Mouse (Mus musculus) ES-CJ7 (cell line): Measurements from ENCODE around the gene Grn.

ENCODE experiments used
- DNase-seq: peaks from one replicate; pipeline ENCODE4 v3.0.0; 2011; ENCODE audit warnings: low read depth, low spot score

Gene Grn

DNA sequence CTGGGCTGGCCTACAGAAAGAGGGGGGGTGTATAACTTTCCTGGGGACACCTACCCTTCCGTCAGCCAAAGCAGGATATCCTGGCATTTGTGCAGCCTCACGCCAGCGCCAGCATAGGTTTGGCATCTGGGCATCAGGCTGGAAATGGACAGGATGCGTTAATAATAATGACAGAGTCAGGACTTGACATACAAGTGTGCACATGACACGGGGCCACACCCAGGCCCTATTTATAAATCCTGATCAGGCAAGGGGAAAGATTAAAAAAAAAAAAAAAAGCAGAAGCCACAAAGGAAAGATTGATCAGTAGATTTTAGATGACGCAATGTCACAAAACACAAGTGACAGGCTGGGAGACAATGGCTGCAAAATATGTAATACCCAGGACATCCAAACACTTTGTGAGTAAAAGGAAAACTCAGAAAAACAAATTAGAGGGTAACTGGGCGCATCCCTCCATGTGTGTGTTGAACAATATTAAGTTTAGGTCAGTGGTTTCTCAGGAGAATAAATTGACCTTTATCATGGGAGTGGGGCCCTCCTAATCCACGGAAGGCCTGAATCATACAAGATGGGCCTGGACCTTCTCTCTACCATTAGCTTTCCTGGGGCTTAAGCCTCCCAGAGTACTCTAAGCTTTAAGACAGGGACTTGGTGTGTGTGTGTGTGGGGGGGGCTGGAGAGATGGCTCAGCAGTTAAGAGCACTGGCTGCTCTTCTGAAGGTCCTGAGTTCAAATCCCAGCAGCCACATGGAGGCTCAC lies 4.4 kb upstream of the Grn start:
- DNase-seq, result no peak

GRCm38 (mm10) chr11:102428981-102429540 lies 1.1 kb upstream of the Grn start:
- DNase-seq, result no peak

DNA sequence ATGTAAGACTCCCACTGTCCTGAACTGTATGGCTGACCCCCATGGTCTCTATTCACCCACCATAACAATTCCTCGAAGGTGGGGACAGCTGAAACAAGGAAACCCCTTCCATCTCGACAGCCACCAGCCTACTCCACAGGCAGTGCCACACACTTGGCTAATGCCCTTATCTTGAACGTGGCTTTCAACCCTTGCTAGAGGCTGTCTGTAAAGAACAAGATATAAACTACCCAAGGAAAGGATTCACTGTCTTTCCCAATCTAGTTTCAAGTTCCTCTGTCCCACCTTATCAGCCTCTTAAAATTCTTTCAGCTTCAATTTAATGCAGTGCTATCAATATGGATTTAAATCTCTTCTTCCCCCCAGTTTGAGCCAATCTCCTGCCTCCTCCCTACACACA lies 564 bp upstream of the Grn start:
- DNase-seq, result no peak

DNA sequence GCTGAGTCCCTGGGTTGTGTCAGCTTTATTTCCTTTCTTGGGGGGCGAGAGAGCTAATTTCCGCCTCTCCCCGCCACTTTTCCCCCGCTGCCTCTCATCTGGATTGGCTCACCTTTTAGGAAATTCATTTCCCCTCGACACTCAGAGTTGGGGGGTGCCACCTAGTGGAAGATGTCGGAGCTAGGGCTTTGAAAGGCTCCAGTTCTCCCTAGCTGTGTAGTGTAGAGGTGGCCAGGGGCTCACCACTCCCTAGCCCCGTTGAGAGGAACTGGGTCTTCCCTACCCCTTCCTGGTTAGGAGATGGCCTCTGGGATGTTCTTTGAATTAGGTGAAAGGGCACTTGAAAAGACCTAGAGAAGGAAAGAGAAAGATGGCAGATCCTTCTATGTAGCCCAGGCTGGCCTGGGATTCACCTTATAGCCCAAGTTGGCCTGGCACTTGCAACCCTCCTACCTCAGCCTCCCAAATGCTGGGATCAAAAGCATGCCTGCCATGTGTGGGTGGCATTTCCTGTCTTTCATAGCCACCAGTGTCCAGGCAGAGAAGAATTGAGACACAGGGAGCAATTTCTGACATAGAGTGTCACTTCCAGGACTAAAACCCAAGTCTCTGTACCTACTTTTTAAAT lies 1.0 kb downstream of the Grn start:
- peak; percentile 90 for DNase-seq

GRCm38 (mm10) chr11:102431728-102432114 lies 1.6 kb downstream of the Grn start:
- no peak for DNase-seq

- DNase-seq, result no peak
These were observed 2.2 kb downstream of the Grn start for GRCm38 (mm10) chr11:102432115-102432843.

DNA sequence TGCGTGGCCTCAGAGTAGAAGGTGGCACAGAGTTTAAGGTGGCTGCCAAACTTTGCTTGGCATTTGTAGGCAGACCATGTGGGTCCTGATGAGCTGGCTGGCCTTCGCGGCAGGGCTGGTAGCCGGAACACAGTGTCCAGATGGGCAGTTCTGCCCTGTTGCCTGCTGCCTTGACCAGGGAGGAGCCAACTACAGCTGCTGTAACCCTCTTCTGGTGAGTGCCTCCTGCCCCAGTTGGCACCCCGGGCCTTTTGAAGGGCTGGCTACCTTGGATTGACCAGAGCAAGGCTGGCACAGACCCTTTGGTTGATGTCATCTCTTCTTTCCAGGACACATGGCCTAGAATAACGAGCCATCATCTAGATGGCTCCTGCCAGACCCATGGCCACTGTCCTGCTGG lies 2.8 kb downstream of the Grn start:
- DNase-seq, result no peak

- DNase-seq, result no peak
These were observed 3.8 kb downstream of the Grn start for GRCm38 (mm10) chr11:102433866-102434265.

DNA sequence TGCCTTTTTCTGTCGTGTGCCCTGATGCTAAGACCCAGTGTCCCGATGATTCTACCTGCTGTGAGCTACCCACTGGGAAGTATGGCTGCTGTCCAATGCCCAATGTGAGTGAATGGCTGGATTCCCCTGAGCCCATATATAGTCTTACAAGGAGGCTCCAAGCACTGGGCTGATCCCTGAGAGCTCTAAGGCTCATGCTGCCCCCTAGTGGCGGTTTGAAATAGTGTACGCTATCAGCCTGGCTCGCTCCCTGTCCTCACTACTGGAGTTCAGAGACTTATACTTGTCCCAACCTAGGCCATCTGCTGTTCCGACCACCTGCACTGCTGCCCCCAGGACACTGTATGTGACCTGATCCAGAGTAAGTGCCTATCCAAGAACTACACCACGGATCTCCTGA lies 4.3 kb downstream of the Grn start:
- DNase-seq, result peak; percentile 91

DNA sequence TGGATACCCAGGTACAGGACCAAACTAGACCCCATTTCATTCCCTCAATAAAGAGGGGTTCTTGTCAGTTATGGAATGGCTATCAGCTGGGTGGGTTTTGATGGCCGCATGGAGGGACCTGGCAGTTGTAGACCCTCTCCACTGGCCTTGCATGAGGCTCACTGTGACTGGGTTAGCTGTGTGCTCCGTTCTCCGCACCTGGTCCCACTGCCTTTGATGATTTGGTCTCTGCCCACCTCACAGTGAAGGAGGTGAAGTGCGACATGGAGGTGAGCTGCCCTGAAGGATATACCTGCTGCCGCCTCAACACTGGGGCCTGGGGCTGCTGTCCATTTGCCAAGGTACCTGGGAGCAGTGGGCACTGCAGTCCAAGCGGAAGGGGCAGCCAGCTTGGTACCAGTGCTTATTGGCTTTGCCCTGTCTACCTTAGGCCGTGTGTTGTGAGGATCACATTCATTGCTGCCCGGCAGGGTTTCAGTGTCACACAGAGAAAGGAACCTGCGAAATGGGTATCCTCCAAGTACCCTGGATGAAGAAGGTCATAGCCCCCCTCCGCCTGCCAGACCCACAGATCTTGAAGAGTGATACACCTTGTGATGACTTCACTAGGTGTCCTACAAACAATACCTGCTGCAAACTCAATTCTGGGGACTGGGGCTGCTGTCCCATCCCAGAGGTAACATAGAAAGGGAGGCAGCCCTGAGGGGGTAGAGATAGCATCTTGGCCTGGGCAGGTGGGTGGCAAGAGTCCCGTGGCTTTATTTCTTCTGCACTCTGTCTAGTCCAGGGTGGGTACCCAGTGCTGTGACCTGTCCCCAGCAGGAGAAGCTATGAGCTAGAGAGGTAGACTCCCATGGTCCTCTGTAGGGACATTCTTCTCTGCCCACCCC lies 4.9 kb downstream of the Grn start:
- no peak for DNase-seq

- DNase-seq, result no peak
These were observed 5.8 kb downstream of the Grn start for GRCm38 (mm10) chr11:102435754-102436470.

- no peak for DNase-seq
These were observed 6.3 kb downstream of the Grn start for GRCm38 (mm10) chr11:102436471-102436790.

DNA sequence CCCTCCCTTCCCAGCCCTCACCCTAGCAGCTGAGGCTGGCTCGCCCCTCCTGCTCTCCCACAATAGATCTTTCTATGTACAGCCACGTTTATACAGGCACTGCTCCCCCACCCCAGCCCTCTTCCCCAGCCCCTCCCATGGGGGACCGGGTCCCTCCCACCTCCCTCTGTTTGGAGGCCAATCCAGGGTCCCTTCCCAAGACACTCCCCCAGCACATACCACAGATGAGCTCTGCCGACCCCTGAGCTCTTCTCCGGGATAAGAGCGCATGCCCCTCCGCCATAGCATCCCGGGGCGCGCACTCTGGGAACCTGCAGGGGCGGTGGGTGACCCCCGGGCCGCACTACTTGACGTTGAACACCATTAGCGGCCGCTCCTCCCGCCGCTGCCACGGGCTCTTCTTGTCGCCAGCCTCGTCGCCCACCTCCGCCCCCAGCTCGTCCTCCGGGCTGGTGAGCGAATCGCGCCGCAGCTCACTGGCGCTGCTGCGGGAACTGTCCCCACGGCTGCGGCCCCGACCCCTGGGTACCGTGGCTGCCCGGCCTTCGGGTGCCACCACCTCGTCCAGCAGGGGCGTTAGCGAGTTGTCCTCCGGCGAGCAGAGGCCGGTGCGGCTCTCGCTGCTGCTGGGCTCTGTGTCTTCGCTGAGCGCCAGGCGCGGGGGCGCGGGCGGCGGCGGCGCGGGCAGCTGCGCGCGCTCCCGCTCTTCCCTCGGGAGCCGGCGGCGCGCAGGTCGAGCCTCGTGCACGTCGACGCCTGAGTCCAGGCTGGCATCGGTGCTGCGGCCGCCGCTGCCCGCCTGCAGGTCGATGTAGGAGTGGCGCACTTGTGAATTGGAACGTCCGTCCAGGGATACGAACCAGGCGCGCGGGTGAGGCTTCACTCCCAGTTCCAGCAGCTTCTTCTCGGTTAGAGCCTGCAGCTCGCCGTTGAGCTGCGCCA lies 7.3 kb downstream of the Grn start:
- DNase-seq, result peak; percentile 85

DNA sequence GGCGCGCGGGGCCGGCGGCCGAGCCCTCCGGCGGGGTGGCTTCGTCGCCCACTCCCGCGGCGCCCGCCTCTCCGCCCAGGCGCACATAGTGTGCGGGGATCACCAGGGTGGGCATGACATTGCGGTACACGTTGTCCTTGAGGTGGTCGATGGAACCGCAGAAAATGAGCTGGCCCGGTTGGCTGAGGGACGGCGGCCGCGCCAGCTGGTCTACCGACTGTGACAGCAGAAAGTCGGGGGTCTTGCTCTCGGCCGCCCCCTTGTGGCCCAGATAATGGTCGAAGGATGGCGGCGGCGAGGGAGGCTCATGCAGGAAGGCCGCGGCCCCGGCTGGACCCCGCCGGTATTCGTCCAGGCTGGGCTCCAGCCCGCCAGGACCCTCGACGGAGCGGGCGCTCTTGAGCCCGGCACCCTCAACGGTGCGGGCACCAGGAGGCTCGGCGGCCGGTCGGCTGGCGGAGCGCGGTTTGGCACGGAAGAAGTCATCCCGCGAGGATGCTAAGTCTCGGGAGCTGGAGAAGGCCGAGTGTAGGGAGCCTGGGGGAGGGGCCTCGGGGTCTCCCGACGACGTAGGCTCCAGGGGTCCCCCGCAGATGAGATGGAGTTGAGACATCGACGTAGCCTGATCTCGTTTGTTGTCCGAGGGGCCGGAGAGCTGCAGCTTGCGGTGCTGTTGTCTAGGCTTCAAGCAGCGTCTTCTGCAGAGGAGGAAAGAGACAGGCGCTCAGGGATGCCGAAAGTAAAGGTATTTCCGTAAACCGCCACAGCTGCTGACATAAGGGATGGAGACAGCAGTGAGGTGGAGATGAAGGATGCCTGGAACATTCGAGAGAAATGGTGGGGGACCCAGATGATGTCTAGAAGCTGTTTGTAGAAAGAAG lies 8.3 kb downstream of the Grn start:
- peak; percentile 75 for DNase-seq

- DNase-seq, result no peak
These were observed 9.3 kb downstream of the Grn start for GRCm38 (mm10) chr11:102439093-102440082.

- peak; percentile 45 for DNase-seq
These were observed 10.1 kb downstream of the Grn start for GRCm38 (mm10) chr11:102440255-102440654.

GRCm38 (mm10) chr11:102441434-102441833 lies 11.3 kb downstream of the Grn start:
- peak; percentile 64 for DNase-seq

DNA sequence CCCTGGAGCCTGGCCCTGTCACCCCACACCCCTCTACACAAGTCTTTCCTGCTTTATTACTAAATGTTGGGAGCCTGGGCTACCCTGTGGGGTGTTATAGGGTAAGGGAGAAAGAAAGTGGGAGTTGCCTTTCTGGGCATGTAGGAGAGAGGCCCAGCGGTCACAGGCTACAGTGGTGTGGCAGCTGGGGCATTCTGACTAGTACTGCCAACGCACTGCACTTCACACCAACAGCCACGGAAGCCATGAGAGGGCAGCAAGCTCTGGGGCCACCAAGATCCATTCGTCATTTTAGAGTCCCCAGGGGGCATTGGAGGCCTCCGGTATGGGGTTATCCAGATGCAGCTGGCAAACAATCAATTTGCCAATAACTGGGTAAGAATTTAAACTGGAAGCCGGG lies 12.0 kb downstream of the Grn start:
- DNase-seq, result no peak
